Mouse (Mus musculus): Measurements from ENCODE around the gene Dhx16.
A peak's percentile ranks its signal among the peaks of the same experiment; 100 is the strongest.

Dhx16 gene

DNA sequence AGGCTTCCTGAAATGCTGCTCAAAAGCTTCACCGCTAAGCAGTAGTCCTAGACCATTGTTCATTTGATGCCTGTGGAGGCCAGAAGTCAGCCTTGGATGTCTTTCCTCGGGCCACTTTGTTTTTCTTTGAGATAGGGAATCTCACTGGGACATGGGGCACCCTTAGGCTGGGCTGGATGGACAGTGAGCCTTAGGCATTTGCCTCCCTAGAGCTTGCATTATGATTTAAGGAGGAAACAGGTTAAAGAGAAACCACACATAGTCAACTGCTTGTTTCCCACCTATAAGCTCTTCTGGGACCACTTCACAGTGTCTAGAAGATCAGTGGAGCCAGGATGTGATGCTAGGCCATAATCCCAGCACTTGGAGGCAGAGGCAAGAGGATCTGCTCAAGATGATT lies 19.8 kb upstream of the Dhx16 start:
- no peak for DNase-seq (ENCODE audit: low spot score)

DNA sequence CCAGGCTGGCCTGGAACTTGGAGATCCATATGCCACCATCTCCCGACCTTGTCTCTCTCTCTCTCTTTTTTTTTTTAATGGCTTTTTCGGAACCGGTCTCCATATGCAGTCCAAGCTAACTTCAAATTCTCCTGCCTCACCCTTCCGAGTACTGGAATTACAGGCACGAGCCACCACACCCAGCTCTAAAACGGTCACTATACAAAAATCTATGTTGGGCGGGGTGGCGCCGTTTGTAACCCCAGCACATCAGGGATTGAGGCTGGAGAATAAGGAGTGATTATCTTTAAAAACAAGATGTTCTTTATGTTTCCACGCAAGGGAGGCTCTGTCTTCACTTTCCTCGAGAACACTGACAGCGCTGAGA lies 18.8 kb upstream of the Dhx16 start:
- no peak for DNase-seq (ENCODE audit: low spot score)

DNA sequence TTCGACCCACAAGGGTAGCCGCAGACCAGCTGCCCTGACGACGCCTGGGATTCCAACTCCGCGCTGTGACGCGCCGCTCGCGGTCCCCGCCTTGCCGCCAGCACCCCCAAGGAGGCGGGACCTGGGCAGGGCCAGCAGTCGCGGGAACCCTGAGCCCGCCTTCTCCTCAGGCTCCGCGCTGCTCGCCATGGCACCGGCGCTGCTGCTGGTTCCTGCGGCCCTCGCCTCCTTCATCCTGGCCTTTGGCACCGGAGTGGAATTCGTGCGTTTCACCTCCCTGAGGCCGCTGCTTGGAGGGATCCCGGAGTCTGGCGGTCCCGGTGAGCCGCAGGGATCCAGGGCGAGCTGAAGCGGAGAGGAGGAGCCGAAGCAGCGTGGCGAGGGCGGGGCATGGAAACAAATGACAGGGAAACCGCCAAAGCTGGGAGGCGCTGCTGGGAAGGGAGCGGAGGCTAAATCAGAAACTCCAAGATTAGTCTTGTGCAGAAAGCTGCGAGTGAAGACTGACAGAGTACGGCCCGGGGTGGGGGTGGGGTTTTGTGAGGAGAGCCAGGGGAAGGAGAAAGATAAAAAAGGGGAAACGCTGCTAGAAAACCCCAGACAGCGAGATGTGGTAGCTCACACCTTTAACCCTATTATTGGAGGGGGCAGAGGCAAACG lies 18.3 kb upstream of the Dhx16 start, which contains the start of gene Nrm:
Gene Nrm, plus strand, starts transcription at position 121 of the 660 bp plus-strand sequence.
- peak; percentile 88 for DNase-seq (ENCODE audit: low spot score)

DNA sequence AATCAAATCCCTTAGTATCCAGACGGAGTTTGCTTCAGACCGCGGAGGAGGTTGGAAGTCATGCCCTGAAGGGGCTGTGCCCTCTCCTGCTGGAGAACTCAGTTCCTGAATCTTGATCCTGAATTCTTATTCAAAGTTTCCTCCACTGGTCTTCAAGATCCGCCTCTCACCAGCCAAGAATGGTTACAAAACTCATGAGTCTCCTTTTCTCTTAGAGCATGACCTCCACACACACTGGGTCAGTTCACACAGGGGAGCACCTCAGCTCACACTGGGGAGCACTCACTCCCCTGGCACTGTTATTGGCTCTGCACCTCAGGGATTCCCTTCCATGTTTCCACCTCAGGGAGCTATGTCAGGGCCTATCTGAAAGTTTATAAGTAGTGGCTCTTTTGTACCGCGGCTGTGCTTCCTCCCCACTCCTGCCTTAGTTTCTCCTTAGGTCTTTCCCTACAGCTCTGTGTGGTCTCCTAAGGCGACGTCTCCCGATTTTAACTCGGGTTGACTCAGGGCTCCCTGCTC lies 14.7 kb upstream of the Dhx16 start:
- DNase-seq (ENCODE audit: low spot score), result no peak

DNA sequence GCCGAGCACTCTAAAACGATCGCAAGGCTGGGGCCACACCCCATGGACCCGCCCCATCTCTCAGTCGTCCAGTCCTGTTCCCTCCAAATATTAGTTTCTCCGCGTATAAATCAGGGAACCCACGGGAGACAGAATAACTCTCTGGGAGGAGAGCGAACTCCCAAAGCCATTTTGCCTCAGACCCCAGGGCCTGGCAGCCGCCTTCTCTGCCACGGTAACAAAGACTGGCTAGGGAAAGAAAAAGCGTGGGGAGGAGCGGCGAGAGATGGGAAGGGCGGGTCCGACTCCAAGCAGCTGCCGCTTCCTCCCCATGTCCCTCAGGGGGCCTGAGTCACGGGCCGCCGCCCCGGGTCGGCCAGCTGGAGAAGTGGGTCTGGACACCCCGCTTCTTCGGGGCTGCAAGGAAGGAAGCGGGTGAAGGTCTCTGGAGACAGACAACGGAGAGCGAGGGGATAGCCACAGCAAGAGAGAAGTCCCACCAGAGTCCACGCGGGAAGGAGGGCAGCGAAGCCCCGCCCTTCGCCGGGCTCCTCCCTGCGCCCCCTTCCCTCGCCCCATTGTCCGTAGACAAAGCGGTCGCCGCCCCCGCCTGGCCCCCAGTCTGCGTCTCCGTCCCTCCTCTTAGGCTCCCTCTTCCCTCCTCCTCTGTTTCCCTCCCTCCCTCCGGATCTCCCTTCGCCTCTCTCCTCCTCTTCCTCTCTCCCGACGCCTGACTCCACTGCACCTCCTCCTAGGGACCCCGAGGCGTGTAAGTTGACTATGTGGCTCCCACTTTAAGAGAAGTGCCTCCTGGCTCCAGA lies 13.9 kb upstream of the Dhx16 start, which contains the start of gene Ppp1r18:
Gene Ppp1r18, plus strand, starts transcription at position 113 of the 800 bp plus-strand sequence.
- no peak for DNase-seq (ENCODE audit: low spot score)

DNA sequence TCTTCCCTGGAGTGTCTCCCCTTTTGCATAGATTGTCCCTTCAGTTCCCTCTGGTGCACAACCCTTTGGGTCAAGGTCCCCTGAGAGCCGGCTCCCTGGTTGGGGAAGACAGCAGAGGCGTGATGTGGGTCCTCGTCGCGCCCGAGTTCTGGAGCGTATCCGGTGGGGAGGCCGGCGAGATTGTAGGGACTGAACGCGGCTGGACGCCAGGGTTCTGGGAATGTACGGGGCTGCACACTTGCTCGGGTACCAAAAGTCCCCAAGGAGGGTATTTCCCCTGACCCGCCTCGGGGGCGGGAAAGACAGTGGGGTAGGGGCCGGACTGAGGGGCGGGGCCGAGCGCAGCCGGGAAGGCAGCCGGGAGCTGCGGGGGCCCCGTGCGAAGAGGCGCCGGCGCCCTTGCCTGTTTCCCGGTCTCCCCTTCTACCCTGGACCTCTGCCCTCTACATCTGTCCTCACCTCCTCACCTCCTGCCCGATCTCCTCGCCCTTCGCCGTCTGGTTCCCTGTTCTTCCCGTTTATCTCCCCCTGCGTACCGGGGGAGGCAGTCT lies 13.3 kb upstream of the Dhx16 start:
- no peak for DNase-seq (ENCODE audit: low spot score)

DNA sequence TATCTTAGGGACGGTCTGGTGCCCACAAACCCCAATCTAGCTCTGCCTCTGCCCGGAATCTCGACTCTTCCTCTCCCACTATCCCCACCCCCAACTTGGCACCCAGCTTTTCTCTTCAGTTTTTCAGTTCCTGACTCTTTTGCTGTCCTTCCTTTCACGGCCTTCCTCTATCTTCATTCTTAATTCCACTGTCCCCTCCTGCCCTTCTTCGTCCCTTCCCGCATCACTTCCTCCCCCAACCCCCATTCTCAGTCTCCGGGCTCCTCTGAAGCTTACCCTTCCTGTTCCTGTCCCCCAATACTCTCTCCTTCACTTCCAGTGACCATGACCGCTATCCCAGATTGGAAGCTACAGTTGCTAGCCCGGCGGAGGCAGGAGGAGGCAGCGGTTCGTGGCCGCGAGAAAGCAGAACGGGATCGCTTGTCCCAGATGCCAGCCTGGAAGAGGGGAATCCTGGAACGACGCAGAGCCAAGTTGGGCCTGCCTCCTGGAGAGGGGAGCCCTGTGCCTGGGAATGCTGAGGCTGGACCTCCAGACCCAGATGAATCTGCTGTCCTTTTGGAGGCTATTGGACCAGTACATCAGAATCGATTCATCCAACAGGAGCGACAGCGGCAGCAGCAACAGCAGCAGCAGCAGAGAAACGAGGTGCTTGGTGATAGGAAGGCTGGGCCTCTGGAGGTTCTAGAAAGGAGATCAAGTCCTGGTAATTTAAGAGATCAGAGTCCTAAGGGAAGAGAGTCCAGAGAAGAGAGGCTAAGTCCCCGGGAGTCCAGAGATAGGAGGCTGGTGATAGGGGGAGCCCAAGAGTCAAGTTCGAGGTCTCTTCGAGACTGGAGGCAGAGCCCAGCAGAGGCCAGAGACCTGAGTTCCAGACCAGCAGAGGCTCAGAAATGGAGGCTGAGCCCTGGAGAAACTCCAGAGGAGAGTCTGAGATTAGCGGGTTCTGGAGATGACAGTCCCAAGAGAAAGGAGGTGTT lies 12.4 kb upstream of the Dhx16 start:
- peak; percentile 26 for DNase-seq (ENCODE audit: low spot score)

DNA sequence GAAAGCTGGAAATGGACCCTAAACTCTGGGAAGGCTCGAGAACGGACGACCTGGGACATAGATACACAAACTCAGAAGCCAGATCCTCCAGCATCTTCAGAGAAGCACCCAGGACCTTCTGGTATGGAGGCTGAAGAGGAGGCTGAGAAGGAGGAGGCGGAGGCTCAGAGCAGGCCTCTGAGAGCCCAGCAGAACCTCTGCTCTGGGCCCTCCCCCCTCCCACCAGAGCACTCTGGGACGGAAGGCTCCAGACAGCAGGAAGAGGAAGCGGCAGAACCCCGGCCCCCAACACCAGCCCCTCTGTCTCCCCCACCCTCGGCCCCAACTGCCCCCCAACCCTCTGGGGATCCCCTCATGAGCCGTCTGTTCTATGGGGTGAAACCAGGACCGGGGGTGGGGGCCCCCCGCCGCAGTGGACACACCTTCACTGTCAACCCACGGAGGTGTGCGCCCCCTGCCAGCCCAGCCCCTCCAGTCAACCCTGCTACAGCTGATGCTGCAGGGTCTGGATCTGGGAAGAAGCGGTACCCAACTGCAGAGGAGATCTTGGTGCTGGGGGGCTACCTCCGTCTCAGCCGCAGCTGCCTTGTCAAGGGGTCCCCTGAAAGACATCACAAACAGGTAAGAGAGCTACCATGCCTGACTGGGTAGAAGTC lies 11.3 kb upstream of the Dhx16 start:
- no peak for DNase-seq (ENCODE audit: low spot score)

DNA sequence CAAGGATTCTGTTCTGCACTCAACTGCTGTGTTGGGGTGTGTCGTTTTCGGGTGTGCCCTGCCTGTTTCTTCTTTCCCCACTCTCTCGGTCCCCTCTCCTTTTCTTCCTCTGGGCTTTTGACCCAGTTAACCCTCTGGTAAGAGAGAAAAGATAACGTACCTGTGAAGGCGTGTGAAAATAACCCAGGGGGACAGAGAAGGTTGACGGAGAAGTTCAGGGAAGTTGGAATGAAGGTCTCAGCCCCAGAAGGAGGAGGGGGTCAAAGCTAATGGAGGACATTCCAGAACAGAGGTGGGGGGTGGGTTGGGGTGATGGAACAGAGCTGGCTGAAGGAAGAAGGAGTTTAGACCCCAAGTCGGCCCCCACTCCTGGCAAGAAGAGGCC lies 10.7 kb upstream of the Dhx16 start:
- DNase-seq (ENCODE audit: low spot score), result no peak

DNA sequence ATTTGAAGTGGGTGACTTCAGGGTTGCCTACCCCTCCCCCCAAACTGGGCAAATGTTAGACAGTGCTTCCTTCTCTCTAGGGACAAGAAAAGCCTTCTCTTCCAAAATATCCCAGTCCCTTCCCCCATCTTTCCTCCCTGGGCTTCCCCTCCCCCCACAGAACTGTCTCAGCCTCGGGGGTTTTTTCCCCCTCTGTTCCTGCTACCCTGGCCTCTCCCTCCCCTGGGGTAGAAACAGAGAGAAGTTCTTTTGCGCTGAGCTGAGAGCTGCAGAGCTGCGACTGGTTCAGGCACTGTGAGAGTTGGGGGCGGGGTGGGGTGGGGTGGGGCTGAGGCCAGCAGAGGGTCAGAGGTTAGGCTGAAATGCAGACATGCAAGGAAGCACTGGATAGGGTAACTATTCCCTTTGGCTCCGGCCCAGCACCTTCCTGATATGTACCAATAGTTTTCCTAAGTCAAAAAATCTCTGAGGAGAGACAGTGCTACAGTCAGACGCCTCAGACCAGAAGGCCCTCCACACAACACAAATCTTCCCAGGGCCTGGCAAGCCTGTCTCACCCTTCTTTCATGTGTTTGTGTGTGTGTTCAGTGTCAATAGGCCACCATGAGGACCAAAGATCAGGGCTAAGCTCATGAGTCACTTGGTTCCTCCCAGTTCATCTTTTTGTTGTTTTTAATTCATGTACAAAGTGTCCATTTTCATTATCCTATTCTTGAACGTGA lies 10.1 kb upstream of the Dhx16 start:
- no peak for DNase-seq (ENCODE audit: low spot score)

DNA sequence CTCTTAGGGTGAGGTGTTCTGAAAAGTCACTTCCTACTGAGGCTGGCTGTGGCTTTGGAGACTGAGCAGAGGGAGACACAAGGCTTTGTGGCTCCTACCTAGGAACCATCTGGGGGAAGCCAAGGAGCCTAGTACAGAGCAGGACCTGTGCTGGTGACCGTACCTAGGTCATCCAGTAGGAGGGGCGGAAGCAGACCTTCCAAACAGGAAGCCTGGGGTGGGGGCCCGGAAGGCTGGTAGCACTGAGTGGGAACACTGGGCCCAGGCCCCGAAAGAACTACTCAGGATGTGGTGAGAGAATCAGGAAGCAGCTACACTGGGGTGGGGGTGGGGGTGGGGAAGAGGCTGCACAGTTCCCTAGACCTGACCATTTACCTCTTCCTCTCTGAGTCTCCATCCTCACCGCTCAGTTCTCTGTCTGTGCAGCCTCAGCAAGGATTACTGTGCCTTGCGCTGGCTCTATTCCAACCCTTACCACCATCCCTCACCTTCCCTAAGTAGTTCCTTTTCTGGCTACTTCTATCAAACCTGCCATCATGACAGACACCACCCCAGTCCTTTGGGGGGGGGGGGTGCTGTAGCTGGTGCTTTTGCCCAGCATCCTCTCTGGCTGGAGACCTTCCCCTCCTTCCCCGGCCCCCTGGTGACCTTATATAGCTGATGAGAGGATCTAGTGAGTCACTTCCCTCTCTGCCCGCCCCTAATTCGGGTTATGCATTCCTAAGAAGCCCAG lies 9.3 kb upstream of the Dhx16 start:
- peak; percentile 33 for DNase-seq (ENCODE audit: low spot score)

DNA sequence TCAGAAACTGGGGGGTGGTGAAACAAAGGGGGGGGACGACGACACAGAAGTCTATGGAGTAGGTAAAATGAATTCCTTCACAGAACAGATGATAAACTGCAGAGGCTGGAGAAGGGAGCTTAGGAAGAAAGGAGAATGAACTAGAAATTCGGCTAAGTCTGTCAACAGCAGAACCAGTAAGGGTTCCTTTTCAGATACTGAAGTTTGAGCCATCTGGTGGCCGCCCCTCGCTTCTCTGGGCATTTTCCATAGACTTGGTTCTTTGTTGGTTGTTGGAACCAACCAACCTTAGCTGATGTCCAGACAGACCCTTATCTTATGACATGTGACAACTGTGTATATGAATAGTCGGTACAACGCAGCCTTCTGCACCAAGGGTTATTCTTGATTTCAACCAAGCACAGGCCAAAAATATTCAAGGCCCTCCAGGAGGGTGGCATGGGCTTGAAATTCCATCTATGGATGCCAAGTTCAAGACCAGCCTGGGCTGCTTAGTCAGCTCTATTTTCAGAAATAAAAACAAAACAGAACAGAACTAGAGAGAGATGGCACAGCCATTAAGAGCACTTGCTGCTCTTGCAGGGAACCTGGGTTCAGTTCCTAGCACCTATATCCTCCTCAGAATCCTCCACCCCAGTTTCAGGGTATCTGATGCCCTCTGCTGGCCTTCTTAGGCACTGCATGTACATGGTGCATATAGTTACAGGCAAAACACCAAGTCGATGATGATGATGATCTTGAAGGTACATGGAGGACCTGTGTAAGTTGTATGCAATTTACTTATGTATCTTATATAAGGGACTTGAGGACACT lies 8.5 kb upstream of the Dhx16 start:
- DNase-seq (ENCODE audit: low spot score), result peak; percentile 29

DNA sequence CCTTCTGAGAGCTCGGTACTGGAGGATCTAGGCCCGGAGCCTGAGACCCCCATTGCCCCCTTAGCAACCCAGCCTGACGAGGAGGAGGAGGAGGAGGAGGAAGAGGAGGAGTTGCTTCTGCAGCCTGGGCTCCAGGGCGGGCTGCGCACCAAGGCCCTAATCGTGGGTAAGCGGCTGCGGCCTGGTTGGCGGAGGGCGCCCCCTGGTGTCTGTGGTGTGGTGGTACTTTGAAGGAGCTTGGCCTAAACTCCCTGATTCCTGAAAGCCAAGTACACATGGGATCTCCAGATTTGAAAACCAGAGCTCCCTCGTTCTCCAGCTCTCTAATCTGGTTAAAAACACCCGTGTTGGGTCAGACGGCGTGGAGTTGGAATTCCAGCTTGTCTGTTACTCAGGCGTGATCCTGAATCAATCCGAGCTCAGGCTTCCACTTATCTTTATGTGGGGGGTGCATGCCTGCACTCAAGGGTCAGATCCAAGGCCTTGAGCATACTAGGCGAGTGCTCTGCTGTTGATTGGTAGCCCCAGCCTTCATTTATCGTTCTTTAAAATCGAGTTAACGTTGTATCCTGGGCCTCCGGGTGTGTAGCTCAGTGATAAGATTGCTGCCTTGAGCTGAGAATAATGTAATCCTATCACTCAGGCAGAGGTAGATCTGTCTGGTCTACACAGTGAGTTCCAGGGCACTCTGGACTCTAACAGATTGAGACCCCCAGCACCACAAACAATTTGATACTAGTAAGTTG lies 5.7 kb upstream of the Dhx16 start:
- DNase-seq (ENCODE audit: low spot score), result peak; percentile 77

DNA sequence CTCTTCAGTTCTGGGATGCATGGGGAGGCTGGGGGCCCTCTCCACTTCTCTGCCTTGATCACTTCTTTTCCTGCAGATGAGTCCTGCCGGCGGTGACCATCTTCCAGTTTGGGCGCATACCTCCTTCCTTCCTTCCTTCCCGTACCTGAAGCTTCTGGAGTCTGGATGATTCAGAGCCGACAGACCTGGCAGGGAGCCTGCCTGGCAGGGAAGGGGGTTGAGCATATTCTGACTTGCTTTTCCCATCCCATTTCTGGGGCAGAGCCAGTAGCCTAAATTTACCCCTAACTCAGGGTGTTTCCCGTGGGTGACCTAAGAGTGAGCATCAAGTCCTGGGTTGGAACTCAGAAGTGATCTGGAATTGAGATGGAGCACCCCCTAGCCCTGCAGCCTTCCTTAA lies 4.9 kb upstream of the Dhx16 start:
- no peak for DNase-seq (ENCODE audit: low spot score)

DNA sequence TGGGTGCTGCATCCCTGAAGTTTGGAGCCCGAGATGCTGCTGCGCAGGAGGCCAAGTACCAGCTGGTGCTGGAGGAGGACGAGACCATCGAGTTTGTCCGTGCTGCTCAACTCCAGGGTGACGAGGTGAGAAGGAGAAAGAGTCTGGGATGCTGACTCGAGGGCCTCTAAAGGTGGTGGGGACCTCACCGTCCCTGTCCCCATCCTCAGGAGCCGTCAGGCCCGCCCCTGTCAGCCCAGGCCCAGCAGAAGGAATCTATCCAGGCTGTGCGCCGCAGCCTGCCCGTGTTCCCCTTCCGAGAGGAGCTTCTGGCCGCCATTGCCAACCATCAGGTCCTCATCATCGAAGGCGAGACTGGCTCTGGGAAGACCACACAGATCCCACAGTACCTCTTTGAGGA lies 3.3 kb downstream of the Dhx16 start:
- no peak for DNase-seq (ENCODE audit: low spot score)

DNA sequence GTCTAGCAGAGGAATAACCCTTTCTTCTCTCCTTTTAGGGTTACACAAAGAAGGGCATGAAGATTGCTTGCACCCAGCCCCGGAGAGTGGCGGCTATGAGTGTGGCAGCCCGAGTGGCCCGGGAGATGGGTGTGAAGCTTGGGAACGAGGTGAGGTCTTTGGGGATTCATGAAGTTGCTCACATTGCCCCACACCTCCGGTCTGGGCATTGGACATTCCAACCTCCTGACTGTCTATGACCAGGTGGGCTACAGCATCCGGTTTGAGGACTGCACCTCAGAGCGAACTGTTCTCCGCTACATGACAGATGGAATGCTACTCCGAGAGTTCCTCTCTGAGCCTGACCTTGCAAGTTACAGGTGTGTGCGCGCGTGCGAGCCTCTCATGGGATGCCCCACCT lies 4.2 kb downstream of the Dhx16 start:
- no peak for DNase-seq (ENCODE audit: low spot score)

DNA sequence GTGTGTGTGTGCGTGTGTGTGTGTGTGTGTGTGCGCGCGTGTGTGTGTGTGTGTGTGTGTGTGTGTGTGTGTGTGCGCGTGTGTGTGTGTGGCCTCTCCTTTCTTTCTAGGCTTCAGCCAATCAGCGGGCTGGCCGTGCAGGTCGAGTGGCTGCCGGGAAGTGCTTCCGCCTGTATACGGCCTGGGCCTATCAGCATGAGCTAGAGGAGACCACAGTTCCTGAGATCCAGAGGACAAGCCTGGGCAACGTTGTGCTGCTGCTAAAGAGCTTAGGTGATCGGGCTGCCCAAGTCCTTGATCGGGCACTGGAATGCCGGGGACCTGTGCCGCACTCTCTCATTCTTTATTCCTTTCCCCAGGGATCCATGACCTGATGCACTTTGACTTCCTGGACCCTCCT lies 8.1 kb downstream of the Dhx16 start:
- DNase-seq (ENCODE audit: low spot score), result no peak
